Mouse (Mus musculus) liver, embryonic 13.5 days (tissue): ENCODE results near the gene Ccdc169. TPM values are rescaled to one million over a fixed set of nuclear protein-coding genes. Genes with fewer than 3 reads are reported as not detected.

Experiments
- ATAC-seq: fragments of 200-750 bp; cut with Nextera tagmentation; 2 replicates; pipeline ENCODE4 v1.8.0; 2017; ENCODE audit warnings: low read depth, mild to moderate bottlenecking, moderate number of reproducible peaks, moderate library complexity
- DNase-seq: peaks from one replicate; pipeline ENCODE4 v3.0.0; 2022
- H3K27ac ChIP-seq: fragments of 300-500 bp; sonication (generic); 2 replicates; pipeline ENCODE4 v1.5.1; 2015; ENCODE audit warnings: moderate library complexity, mild to moderate bottlenecking, inconsistent platforms
- H3K27me3 ChIP-seq: fragments of 300-500 bp; sonication (generic); 2 replicates; pipeline ENCODE4 v1.6.1; 2015; ENCODE audit warnings: mild to moderate bottlenecking, inconsistent platforms
- H3K36me3 ChIP-seq: fragments of 300-500 bp; sonication (generic); 2 replicates; pipeline ENCODE4 v1.6.1; 2015; ENCODE audit warnings: mild to moderate bottlenecking, inconsistent platforms
- H3K4me1 ChIP-seq: fragments of 300-500 bp; sonication (generic); replicated peaks from 2 replicates; pipeline ENCODE4 v1.6.1; 2015; ENCODE audit warnings: inconsistent platforms
- H3K4me2 ChIP-seq: fragments of 300-500 bp; sonication (generic); 2 replicates; pipeline ENCODE4 v1.6.1; 2015; ENCODE audit warnings: inconsistent platforms, mild to moderate bottlenecking, moderate library complexity
- H3K4me3 ChIP-seq: fragments of 300-500 bp; sonication (generic); replicated peaks from 2 replicates; pipeline ENCODE4 v1.5.1; 2015; ENCODE audit warnings: mild to moderate bottlenecking, inconsistent platforms
- H3K9ac ChIP-seq: fragments of 300-500 bp; sonication (generic); 2 replicates; pipeline ENCODE4 v1.6.1; 2015; ENCODE audit warnings: mild to moderate bottlenecking, inconsistent platforms
- H3K9me3 ChIP-seq: fragments of 300-500 bp; sonication (generic); replicated peaks from 2 replicates; pipeline ENCODE4 v1.6.1; 2016; ENCODE audit warnings: inconsistent platforms
- WGBS: fragments of 180-500 bp; shearing (Covaris S2); methylation state at CpG from one replicate; pipeline ENCODE4 v1.1.7; 2015; ENCODE audit not compliant: insufficient replicate concordance; 5-methylcytosine and 5-hydroxymethylcytosine counted together
- polyA plus RNA-seq: library from polyadenylated mRNA; unstranded; fragments of >200 nt; fragmentation: Nextera tagmentation; extraction: Ambion mirVana; gene quantifications from 2 replicates; pipeline ENCODE4 v1.2.1, GENCODE M21; 2015

The Ccdc169 gene
- polyA plus RNA-seq, 1 experiment from 2014 or later = not detected

GRCm38 (mm10) chr3:55154163-55154562 lies 17.0 kb downstream of the Ccdc169 start:
- H3K9ac ChIP-seq = no peak overlapping the region
- ATAC-seq (no peak), DNase-seq (no peak)
- no peak overlapping the region for H3K4me2 ChIP-seq
- WGBS = 78% methylated on average over 7 of the region's 7 CpGs
- no peak overlapping the region for H3K4me3 ChIP-seq
- no peaks in the 10 kb centered on the region for H3K9me3 ChIP-seq
- no peaks in the 10 kb centered on the region for H3K27me3 ChIP-seq
- no peak overlapping the region for H3K27ac ChIP-seq
- no peaks in the 10 kb centered on the region for H3K4me1 ChIP-seq
- H3K36me3 ChIP-seq = no peaks in the 10 kb centered on the region

- DNase-seq = no peak
- no peaks in the 10 kb centered on the region for H3K36me3 ChIP-seq
- H3K27me3 ChIP-seq = no peaks in the 10 kb centered on the region
- H3K9ac ChIP-seq = no peak overlapping the region
- no peaks in the 10 kb centered on the region for H3K9me3 ChIP-seq
- no peak overlapping the region for H3K4me3 ChIP-seq
- ATAC-seq = no peak
- no peak overlapping the region for H3K4me2 ChIP-seq
- no peak overlapping the region for H3K27ac ChIP-seq
- 44% methylated on average over 5 of the region's 5 CpGs for WGBS
- H3K4me1 ChIP-seq = no peaks in the 10 kb centered on the region
These were observed 20.3 kb downstream of the Ccdc169 start for GRCm38 (mm10) chr3:55157413-55157812.

- Histone ChIP-seq H3K9ac (no peak overlapping the region), H3K27ac (no peak overlapping the region), H3K4me2 (no peak overlapping the region), H3K4me3 (no peak overlapping the region), H3K4me1 (no peaks in the 10 kb centered on the region), H3K9me3 (no peaks in the 10 kb centered on the region), H3K36me3 (no peaks in the 10 kb centered on the region), H3K27me3 (no peaks in the 10 kb centered on the region)
- ATAC-seq (no peak), DNase-seq (no peak)
- WGBS = 62% methylated on average over 7 of the region's 7 CpGs
These were observed 24.0 kb downstream of the Ccdc169 start for GRCm38 (mm10) chr3:55161144-55161543.

- Histone ChIP-seq H3K36me3 (no peaks in the 10 kb centered on the region), H3K27me3 (no peaks in the 10 kb centered on the region), H3K4me3 (no peak overlapping the region), H3K9ac (no peak overlapping the region), H3K9me3 (no peaks in the 10 kb centered on the region), H3K4me2 (no peak overlapping the region), H3K4me1 (no peaks in the 10 kb centered on the region), H3K27ac (no peak overlapping the region)
- DNase-seq = no peak
- ATAC-seq = no peak
- WGBS = 57% methylated on average over 4 of the region's 4 CpGs
These were observed 26.4 kb downstream of the Ccdc169 start for GRCm38 (mm10) chr3:55163510-55163909.

GRCm38 (mm10) chr3:55172478-55172877 lies 35.3 kb downstream of the Ccdc169 start:
- no peaks in the 10 kb centered on the region for H3K36me3 ChIP-seq
- no peaks in the 10 kb centered on the region for H3K27me3 ChIP-seq
- no peak overlapping the region for H3K27ac ChIP-seq
- no peak overlapping the region for H3K9ac ChIP-seq
- no peak for DNase-seq
- no peak overlapping the region for H3K4me3 ChIP-seq
- no peaks in the 10 kb centered on the region for H3K4me1 ChIP-seq
- no peaks in the 10 kb centered on the region for H3K9me3 ChIP-seq
- ATAC-seq = no peak
- WGBS = 59% methylated on average over 3 of the region's 3 CpGs
- H3K4me2 ChIP-seq = no peak overlapping the region

- Histone ChIP-seq H3K4me3 (no peak overlapping the region), H3K9ac (no peak overlapping the region), H3K9me3 (no peaks in the 10 kb centered on the region), H3K4me2 (no peak overlapping the region), H3K4me1 (no peaks in the 10 kb centered on the region), H3K36me3 (no peaks in the 10 kb centered on the region), H3K27me3 (no peaks in the 10 kb centered on the region), H3K27ac (no peak overlapping the region)
- WGBS = 54% methylated on average over 6 of the region's 6 CpGs
- ATAC-seq (no peak), DNase-seq (no peak)
These were observed 40.1 kb downstream of the Ccdc169 start for GRCm38 (mm10) chr3:55177271-55177670.

- WGBS = 84% methylated on average over 22 of the region's 22 CpGs
- no peaks in the 10 kb centered on the region for H3K9me3 ChIP-seq
- no peak within 1 kb of the TSS for H3K9ac ChIP-seq
- no peak within 1 kb of the TSS for H3K4me2 ChIP-seq
- H3K4me3 ChIP-seq = no peak within 1 kb of the TSS
- H3K4me1 ChIP-seq = no peaks in the 10 kb centered on the region
- no peaks in the 10 kb centered on the region for H3K27me3 ChIP-seq
- ATAC-seq (no peak), DNase-seq (no peak)
- H3K27ac ChIP-seq = no peak within 1 kb of the TSS
- no peaks in the 10 kb centered on the region for H3K36me3 ChIP-seq
These were observed 44.6 kb downstream of the Ccdc169 start, which contains the start of gene Sohlh2 for GRCm38 (mm10) chr3:55181766-55182165. TSS of gene Sohlh2 (plus strand) at chr3:55182028.

- Histone ChIP-seq H3K36me3 (no peaks in the 10 kb centered on the region), H3K27me3 (no peaks in the 10 kb centered on the region), H3K27ac (no peak overlapping the region), H3K4me2 (no peak overlapping the region), H3K4me1 (no peaks in the 10 kb centered on the region), H3K4me3 (no peak overlapping the region), H3K9ac (no peak overlapping the region), H3K9me3 (no peaks in the 10 kb centered on the region)
- no peak for ATAC-seq
- WGBS = 67% methylated on average over 4 of the region's 4 CpGs
- no peak for DNase-seq
These were observed 54.5 kb downstream of the Ccdc169 start for GRCm38 (mm10) chr3:55191668-55192067.

GRCm38 (mm10) chr3:55193351-55193750 lies 56.2 kb downstream of the Ccdc169 start:
- Histone ChIP-seq H3K4me2 (no peak overlapping the region), H3K27me3 (no peaks in the 10 kb centered on the region), H3K9me3 (no peaks in the 10 kb centered on the region), H3K9ac (no peak overlapping the region), H3K4me1 (no peaks in the 10 kb centered on the region), H3K4me3 (no peak overlapping the region), H3K36me3 (no peaks in the 10 kb centered on the region), H3K27ac (no peak overlapping the region)
- no peak for DNase-seq
- ATAC-seq = no peak
- 38% methylated on average over 2 of the region's 2 CpGs for WGBS

- DNase-seq = no peak
- Histone ChIP-seq H3K4me3 (no peak overlapping the region), H3K4me1 (no peaks in the 10 kb centered on the region), H3K9ac (no peak overlapping the region), H3K4me2 (no peak overlapping the region), H3K9me3 (no peaks in the 10 kb centered on the region), H3K36me3 (no peaks in the 10 kb centered on the region), H3K27ac (no peak overlapping the region), H3K27me3 (no peaks in the 10 kb centered on the region)
- ATAC-seq = no peak
- WGBS = 63% methylated on average over 8 of the region's 8 CpGs
These were observed 57.7 kb downstream of the Ccdc169 start for GRCm38 (mm10) chr3:55194792-55195191.

GRCm38 (mm10) chr3:55195581-55196327 lies 58.6 kb downstream of the Ccdc169 start:
- DNase-seq (no peak), ATAC-seq (no peak)
- H3K27ac ChIP-seq = no peak overlapping the region
- no peak overlapping the region for H3K4me2 ChIP-seq
- no peaks in the 10 kb centered on the region for H3K9me3 ChIP-seq
- H3K9ac ChIP-seq = no peak overlapping the region
- H3K36me3 ChIP-seq = no peaks in the 10 kb centered on the region
- 63% methylated on average over 5 of the region's 5 CpGs for WGBS
- H3K4me3 ChIP-seq = no peak overlapping the region
- no peaks in the 10 kb centered on the region for H3K4me1 ChIP-seq
- no peaks in the 10 kb centered on the region for H3K27me3 ChIP-seq

GRCm38 (mm10) chr3:55196328-55196710 lies 59.2 kb downstream of the Ccdc169 start:
- no peaks in the 10 kb centered on the region for H3K36me3 ChIP-seq
- H3K9ac ChIP-seq = no peak overlapping the region
- H3K9me3 ChIP-seq = no peaks in the 10 kb centered on the region
- 70% methylated on average over 2 of the region's 2 CpGs for WGBS
- DNase-seq (no peak), ATAC-seq (no peak)
- no peaks in the 10 kb centered on the region for H3K4me1 ChIP-seq
- H3K4me3 ChIP-seq = no peak overlapping the region
- no peak overlapping the region for H3K4me2 ChIP-seq
- H3K27ac ChIP-seq = no peak overlapping the region
- H3K27me3 ChIP-seq = no peaks in the 10 kb centered on the region
